Mouse (Mus musculus) Muller cell, postnatal 12 days (primary cell): ENCODE results near the gene 4430402I18Rik.
"Not testable (repeated sequence)": the region's sequence is repeated elsewhere in the genome, so short reads cannot be mapped to it uniquely, and the experiment has no call there.

Experiments used
- DNase-seq: peaks from one replicate; pipeline ENCODE4 v3.0.0-alpha.2; 2015; ENCODE audit errors: inconsistent ontology term

The 4430402I18Rik gene

GRCm38 (mm10) chr19:28967652-28968051 lies at the start of gene 4430402I18Rik:
4430402I18Rik (minus strand) TSS chr19:28967800.
- no peak for DNase-seq

- no peak for DNase-seq
Observed at GRCm38 (mm10) chr19:29016786-29017185, 49.2 kb upstream of the 4430402I18Rik start.

GRCm38 (mm10) chr19:29016204-29016765 lies 48.7 kb upstream of the 4430402I18Rik start:
- peak; percentile 82 for DNase-seq

- DNase-seq: no peak
Observed at GRCm38 (mm10) chr19:29015410-29016203, 48.0 kb upstream of the 4430402I18Rik start.

- DNase-seq: no peak
Observed at GRCm38 (mm10) chr19:29014466-29015055, 47.0 kb upstream of the 4430402I18Rik start.

GRCm38 (mm10) chr19:29011355-29011990 lies 43.9 kb upstream of the 4430402I18Rik start:
- DNase-seq: no peak

GRCm38 (mm10) chr19:29009046-29009445 lies 41.4 kb upstream of the 4430402I18Rik start:
- no peak for DNase-seq

GRCm38 (mm10) chr19:29008069-29008706 lies 40.6 kb upstream of the 4430402I18Rik start:
- DNase-seq: no peak

- not testable (repeated sequence) for DNase-seq
Observed at GRCm38 (mm10) chr19:29000321-29000720, 32.7 kb upstream of the 4430402I18Rik start.

GRCm38 (mm10) chr19:28997976-28998630 lies 30.5 kb upstream of the 4430402I18Rik start:
- DNase-seq: no peak

- no peak for DNase-seq
Observed at GRCm38 (mm10) chr19:28995366-28995765, 27.8 kb upstream of the 4430402I18Rik start.

- DNase-seq: peak; percentile 88
Observed at GRCm38 (mm10) chr19:28994870-28995269, 27.3 kb upstream of the 4430402I18Rik start.

- no peak for DNase-seq
Observed at GRCm38 (mm10) chr19:28991391-28991790, 23.8 kb upstream of the 4430402I18Rik start.

- DNase-seq: peak; percentile 46
Observed at GRCm38 (mm10) chr19:28990590-28991221, 23.1 kb upstream of the 4430402I18Rik start.

- DNase-seq: peak; percentile 97
Observed at GRCm38 (mm10) chr19:28990194-28990589, 22.6 kb upstream of the 4430402I18Rik start, which contains the start of gene Cdc37l1. Cdc37l1 (plus strand) TSS chr19:28990352.

- no peak for DNase-seq
Observed at GRCm38 (mm10) chr19:28989515-28989914, 21.9 kb upstream of the 4430402I18Rik start.

- DNase-seq: no peak
Observed at GRCm38 (mm10) chr19:28982617-28983016, 15.0 kb upstream of the 4430402I18Rik start.

GRCm38 (mm10) chr19:28974862-28975611 lies 7.4 kb upstream of the 4430402I18Rik start:
- peak; percentile 74 for DNase-seq

GRCm38 (mm10) chr19:28970251-28970650 lies 2.7 kb upstream of the 4430402I18Rik start:
- DNase-seq: no peak

- DNase-seq: no peak
Observed at GRCm38 (mm10) chr19:28969231-28969630, 1.6 kb upstream of the 4430402I18Rik start.
